Mouse (Mus musculus): ENCODE measurements around the gene Ltbr. TPM values are rescaled to one million over a fixed set of nuclear protein-coding genes. Genes with fewer than 3 reads are reported as not detected.
"Not testable (repeated sequence)": the region's sequence is repeated elsewhere in the genome, so short reads cannot be mapped to it uniquely, and the experiment has no call there.

Ltbr gene
- polyA plus RNA-seq, 1 experiment from 2014 or later: 62.6 TPM

GRCm38 (mm10) chr6:125304408-125304807, 9.3 kb downstream of the Ltbr start:
- H3K27ac ChIP-seq; H3K9me3 ChIP-seq (replicated peaks); H3K9ac ChIP-seq; H3K27me3 ChIP-seq; H3K4me2 ChIP-seq; ATAC-seq (replicated peaks; ENCODE audit: low FRiP score); H3K4me3 ChIP-seq (replicated peaks): not testable (repeated sequence)
- H3K36me3 ChIP-seq: peaks cover 32% of the 10 kb centered on the region
- WGBS: 90% methylated on average over 7 of the region's 7 CpGs
- H3K4me1 ChIP-seq: peaks cover 22% of the 10 kb centered on the region

GRCm38 (mm10) chr6:125303242-125303641, 10.4 kb downstream of the Ltbr start:
- Histone ChIP-seq H3K27ac (peak overlapping the region; percentile 22; the same call in 1 of the 2 replicates), H3K9me3 (replicated peaks) (no peaks in the 10 kb centered on the region), H3K4me1 (peaks cover 15% of the 10 kb centered on the region), H3K36me3 (peaks cover 22% of the 10 kb centered on the region), H3K4me3 (replicated peaks) (no peak overlapping the region), H3K4me2 (no peak overlapping the region), H3K27me3 (no peaks in the 10 kb centered on the region), H3K9ac (no peak overlapping the region)
- peak; percentile 72 for ATAC-seq (replicated peaks; ENCODE audit: low FRiP score)
- 43% methylated on average over 4 of the region's 4 CpGs for WGBS

GRCm38 (mm10) chr6:125302231-125302982, 11.3 kb downstream of the Ltbr start:
- WGBS: 77% methylated on average over 24 of the region's 24 CpGs

GRCm38 (mm10) chr6:125300982-125301381, 12.7 kb downstream of the Ltbr start:
- Histone ChIP-seq H3K4me2 (no peak overlapping the region), H3K9ac (no peak overlapping the region), H3K4me3 (replicated peaks) (no peak overlapping the region), H3K9me3 (replicated peaks) (no peaks in the 10 kb centered on the region), H3K27me3 (no peaks in the 10 kb centered on the region), H3K36me3 (peaks cover 3% of the 10 kb centered on the region), H3K27ac (no peak overlapping the region), H3K4me1 (peaks cover 15% of the 10 kb centered on the region)
- 90% methylated on average over 1 of the region's 1 CpGs for WGBS
- ATAC-seq (replicated peaks; ENCODE audit: low FRiP score): no peak

More at GRCm38 (mm10) chr6:125302231-125302982, 11.3 kb downstream of the Ltbr start:
- H3K4me2 ChIP-seq: no peak overlapping the region
- no peak for ATAC-seq (replicated peaks; ENCODE audit: low FRiP score)
- peaks cover 16% of the 10 kb centered on the region for H3K36me3 ChIP-seq
- no peak overlapping the region for H3K9ac ChIP-seq
- no peak overlapping the region for H3K4me3 ChIP-seq (replicated peaks)
- H3K4me1 ChIP-seq: peaks cover 15% of the 10 kb centered on the region
- H3K9me3 ChIP-seq (replicated peaks): no peaks in the 10 kb centered on the region
- H3K27ac ChIP-seq: peak overlapping the region; percentile 35
- no peaks in the 10 kb centered on the region for H3K27me3 ChIP-seq

- Histone ChIP-seq H3K27me3 (no peaks in the 10 kb centered on the region), H3K9me3 (replicated peaks) (no peaks in the 10 kb centered on the region), H3K4me1 (0 out of 2 replicates have a peak, but pooled peaks cover 7% of the 10 kb centered on the region), H3K4me3 (replicated peaks) (no peak overlapping the region), H3K9ac (no peak overlapping the region), H3K36me3 (no peaks in the 10 kb centered on the region), H3K4me2 (no peak overlapping the region), H3K27ac (no peak overlapping the region)
- 78% methylated on average over 5 of the region's 5 CpGs for WGBS
- ATAC-seq (replicated peaks; ENCODE audit: low FRiP score): no peak
Observed at GRCm38 (mm10) chr6:125297149-125297820, 16.4 kb downstream of the Ltbr start.

GRCm38 (mm10) chr6:125294049-125294448, 19.6 kb downstream of the Ltbr start:
- ATAC-seq (replicated peaks; ENCODE audit: low FRiP score): no peak
- H3K9ac ChIP-seq: no peak overlapping the region

GRCm38 (mm10) chr6:125292256-125292655, 21.4 kb downstream of the Ltbr start:
- 0 out of 2 replicates have a peak, but pooled peaks cover 2% of the 10 kb centered on the region for H3K4me1 ChIP-seq
- H3K4me2 ChIP-seq: no peak overlapping the region
- H3K9ac ChIP-seq: no peak overlapping the region
- WGBS: 88% methylated on average over 7 of the region's 7 CpGs
- no peaks in the 10 kb centered on the region for H3K9me3 ChIP-seq (replicated peaks)
- H3K4me3 ChIP-seq (replicated peaks): no peak overlapping the region
- no peaks in the 10 kb centered on the region for H3K27me3 ChIP-seq
- H3K36me3 ChIP-seq: no peaks in the 10 kb centered on the region
- no peak for ATAC-seq (replicated peaks; ENCODE audit: low FRiP score)
- H3K27ac ChIP-seq: no peak overlapping the region

More at GRCm38 (mm10) chr6:125294049-125294448, 19.6 kb downstream of the Ltbr start:
- H3K9me3 ChIP-seq (replicated peaks): no peaks in the 10 kb centered on the region
- 52% methylated on average over 4 of the region's 4 CpGs for WGBS
- no peaks in the 10 kb centered on the region for H3K27me3 ChIP-seq
- H3K36me3 ChIP-seq: no peaks in the 10 kb centered on the region
- H3K4me2 ChIP-seq: no peak overlapping the region
- no peak overlapping the region for H3K27ac ChIP-seq
- H3K4me1 ChIP-seq: 0 out of 2 replicates have a peak, but pooled peaks cover 2% of the 10 kb centered on the region
- H3K4me3 ChIP-seq (replicated peaks): no peak overlapping the region

GRCm38 (mm10) chr6:125291329-125291728, 22.4 kb downstream of the Ltbr start:
- H3K27me3 ChIP-seq: no peaks in the 10 kb centered on the region
- no peaks in the 10 kb centered on the region for H3K36me3 ChIP-seq
- H3K9ac ChIP-seq: no peak overlapping the region
- H3K27ac ChIP-seq: no peak overlapping the region
- no peak overlapping the region for H3K4me3 ChIP-seq (replicated peaks)
- no peaks in the 10 kb centered on the region for H3K9me3 ChIP-seq (replicated peaks)
- H3K4me2 ChIP-seq: no peak overlapping the region
- 77% methylated on average over 4 of the region's 4 CpGs for WGBS
- 0 out of 2 replicates have a peak, but pooled peaks cover 2% of the 10 kb centered on the region for H3K4me1 ChIP-seq
- no peak for ATAC-seq (replicated peaks; ENCODE audit: low FRiP score)

- Histone ChIP-seq H3K9me3 (replicated peaks) (no peaks in the 10 kb centered on the region), H3K4me1 (peaks cover 3% of the 10 kb centered on the region; the same call in 1 of the 2 replicates), H3K27ac (no peak overlapping the region), H3K4me3 (replicated peaks) (no peak overlapping the region), H3K4me2 (no peak overlapping the region), H3K27me3 (no peaks in the 10 kb centered on the region), H3K36me3 (no peaks in the 10 kb centered on the region), H3K9ac (no peak overlapping the region)
- 71% methylated on average over 5 of the region's 5 CpGs for WGBS
- no peak for ATAC-seq (replicated peaks; ENCODE audit: low FRiP score)
Observed at GRCm38 (mm10) chr6:125288730-125289129, 25.0 kb downstream of the Ltbr start.

- 74% methylated on average over 4 of the region's 4 CpGs for WGBS
- no peak for ATAC-seq (replicated peaks; ENCODE audit: low FRiP score)
- H3K27ac ChIP-seq: no peak overlapping the region
- no peaks in the 10 kb centered on the region for H3K27me3 ChIP-seq
- no peak overlapping the region for H3K4me2 ChIP-seq
- no peak overlapping the region for H3K4me3 ChIP-seq (replicated peaks)
- no peak overlapping the region for H3K9ac ChIP-seq
- no peaks in the 10 kb centered on the region for H3K9me3 ChIP-seq (replicated peaks)
- H3K36me3 ChIP-seq: no peaks in the 10 kb centered on the region
- H3K4me1 ChIP-seq: peaks cover 3% of the 10 kb centered on the region; the same call in 1 of the 2 replicates
Observed at GRCm38 (mm10) chr6:125286944-125287343, 26.7 kb downstream of the Ltbr start.

- Histone ChIP-seq H3K4me3 (replicated peaks) (no peak within 1 kb of the TSS), H3K4me2 (no peak within 1 kb of the TSS), H3K27me3 (no peaks in the 10 kb centered on the region), H3K4me1 (peaks cover 3% of the 10 kb centered on the region; the same call in 1 of the 2 replicates), H3K9ac (no peak within 1 kb of the TSS), H3K36me3 (no peaks in the 10 kb centered on the region), H3K27ac (no peak within 1 kb of the TSS), H3K9me3 (replicated peaks) (no peaks in the 10 kb centered on the region)
- no peak; the same call in 1 of the 2 replicates for ATAC-seq (replicated peaks; ENCODE audit: low FRiP score)
- 97% methylated on average over 22 of the region's 22 CpGs for WGBS
Observed at GRCm38 (mm10) chr6:125285890-125286289, 27.8 kb downstream of the Ltbr start, which contains the start of gene Tuba3a. Gene Tuba3a, minus strand, starts transcription at chr6:125286042.

- H3K27ac ChIP-seq: 0 out of 2 replicates have a peak overlapping the region, but pooled peaks have one; percentile 23
- H3K4me2 ChIP-seq: no peak overlapping the region
- 92% methylated on average over 7 of the region's 7 CpGs for WGBS
- H3K9ac ChIP-seq: no peak overlapping the region
- H3K4me3 ChIP-seq (replicated peaks): no peak overlapping the region
- H3K9me3 ChIP-seq (replicated peaks): no peaks in the 10 kb centered on the region
- peaks cover 3% of the 10 kb centered on the region; the same call in 1 of the 2 replicates for H3K4me1 ChIP-seq
- H3K27me3 ChIP-seq: no peaks in the 10 kb centered on the region
- no peaks in the 10 kb centered on the region for H3K36me3 ChIP-seq
- ATAC-seq (replicated peaks; ENCODE audit: low FRiP score): no peak
Observed at GRCm38 (mm10) chr6:125284751-125285150, 28.9 kb downstream of the Ltbr start.

Measured in kidney, embryonic 15.5 days (tissue).